Mouse (Mus musculus): ENCODE results near the gene Tbc1d22a. TPM values are rescaled to one million over a fixed set of nuclear protein-coding genes. Genes with fewer than 3 reads are reported as not detected.
"Not testable (repeated sequence)": the region's sequence is repeated elsewhere in the genome, so short reads cannot be mapped to it uniquely, and the experiment has no call there.

Tbc1d22a gene
- total RNA-seq, 2 experiments from 2014 or later, result 19.0 to 23.1 TPM

DNA sequence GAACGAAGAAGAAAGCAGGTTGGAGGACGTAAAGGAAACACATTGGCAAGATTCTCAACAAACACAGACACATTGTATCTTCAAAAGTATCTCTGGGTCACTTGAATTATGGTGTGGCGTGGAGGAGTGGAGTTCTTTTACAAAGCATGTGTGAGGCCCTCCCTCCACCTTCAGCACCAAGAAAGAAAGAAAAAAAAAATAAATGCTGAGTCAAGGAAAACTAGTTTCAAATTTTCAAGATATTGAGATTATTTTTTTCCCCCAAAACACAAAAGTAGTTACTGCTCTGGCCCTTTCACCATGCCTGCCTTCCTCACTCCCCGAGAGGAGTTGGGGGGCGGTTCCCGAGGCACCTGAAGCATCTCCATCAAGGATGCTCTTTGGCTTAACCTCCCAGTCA lies 35.7 kb upstream of the Tbc1d22a start:
- DNase-seq, result no peak
- intact Hi-C loops (cut with DNase I), result no loop called here

DNA sequence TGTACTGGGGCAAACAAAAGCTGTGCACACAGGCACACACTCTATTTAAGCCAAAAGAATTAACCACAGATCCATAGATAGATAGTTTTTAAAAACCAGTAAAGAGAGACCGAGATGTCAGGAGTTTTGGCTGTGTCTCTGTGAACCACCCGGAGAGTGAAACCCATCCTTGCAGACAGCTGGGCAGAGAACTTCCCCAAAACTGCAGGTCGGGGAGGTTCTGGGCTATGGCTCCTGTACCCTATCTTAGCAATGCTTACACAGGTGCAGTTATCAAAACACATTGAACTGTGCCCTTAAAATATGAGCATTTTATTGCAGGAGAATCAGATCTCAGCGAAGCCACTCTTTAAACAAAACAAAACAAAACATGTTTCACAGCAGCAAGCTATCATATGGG lies 33.8 kb upstream of the Tbc1d22a start:
- intact Hi-C loops (cut with DNase I), result no loop called here

DNA sequence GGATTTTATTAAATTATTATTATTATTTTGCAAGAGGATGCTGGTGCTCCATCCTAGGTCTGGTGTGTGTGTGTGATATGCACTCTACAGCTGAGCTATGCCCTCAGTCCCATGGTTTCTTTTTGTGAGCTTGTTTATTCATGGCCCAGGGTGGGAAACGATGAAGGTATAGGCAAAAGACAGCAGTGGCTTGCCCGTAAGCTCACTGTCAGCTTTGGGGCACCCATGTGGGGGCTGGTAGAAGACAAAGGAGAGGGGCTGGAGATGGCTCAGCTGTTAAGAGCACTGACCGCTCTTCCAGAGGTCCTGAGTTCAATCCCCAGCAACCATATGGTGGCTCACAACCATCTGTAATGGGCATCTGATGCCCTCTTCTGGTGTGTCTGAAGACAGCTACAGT lies 32.9 kb upstream of the Tbc1d22a start:
- intact Hi-C loops (cut with DNase I); DNase-seq: not testable (repeated sequence)

More for the DNA sequence above, 33.8 kb upstream of the Tbc1d22a start:
- DNase-seq, result no peak

DNA sequence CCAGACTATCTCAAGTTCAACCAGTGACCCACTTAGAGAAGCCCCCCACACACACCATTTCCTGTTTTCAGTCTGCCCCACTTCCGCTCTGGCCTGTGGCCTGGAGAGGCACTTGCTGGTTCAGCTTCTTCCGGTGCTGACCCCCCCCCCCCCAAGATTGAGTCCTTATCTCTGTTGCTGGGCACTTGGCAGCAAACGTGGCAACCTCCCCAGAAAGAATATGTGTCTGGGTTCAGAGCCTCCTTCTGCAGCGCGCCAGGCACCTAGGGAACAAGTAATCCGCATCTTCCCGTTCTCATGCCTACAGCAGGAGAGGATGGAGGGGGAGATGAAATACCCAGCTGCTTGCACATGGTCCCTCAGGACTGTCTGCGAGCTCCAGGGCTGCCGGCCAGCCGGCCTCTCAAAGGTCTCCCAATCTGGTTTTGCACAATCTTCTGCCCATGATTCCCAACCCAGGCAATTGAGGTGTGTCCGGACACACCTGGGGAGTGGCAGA lies 32.3 kb upstream of the Tbc1d22a start:
- intact Hi-C loops (cut with DNase I), result no loop called here
- peak in 1 of 2 experiments; percentile 73 for DNase-seq

DNA sequence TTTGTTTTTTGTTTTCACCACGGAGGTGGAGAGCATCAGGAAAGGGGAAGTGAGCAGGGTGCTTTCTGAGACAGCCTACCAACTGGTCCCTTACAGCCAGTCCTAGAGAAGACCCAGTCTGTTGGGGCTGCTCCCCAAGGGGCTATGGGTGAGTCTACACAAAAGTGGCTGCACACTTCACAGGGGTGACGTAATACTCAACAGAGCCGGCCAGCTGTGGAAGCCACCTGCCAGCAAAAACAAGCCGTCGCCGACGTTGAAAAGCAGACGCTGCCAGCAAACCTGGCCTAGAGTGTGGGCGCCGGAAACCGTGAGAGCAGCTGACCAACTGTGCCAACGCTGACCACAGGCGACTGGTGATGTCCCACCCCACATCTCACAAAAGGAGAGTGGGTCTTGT lies 31.6 kb upstream of the Tbc1d22a start:
- DNase-seq, result peak; percentile 85 to 86
- intact Hi-C loops (cut with DNase I), result no loop called here

DNA sequence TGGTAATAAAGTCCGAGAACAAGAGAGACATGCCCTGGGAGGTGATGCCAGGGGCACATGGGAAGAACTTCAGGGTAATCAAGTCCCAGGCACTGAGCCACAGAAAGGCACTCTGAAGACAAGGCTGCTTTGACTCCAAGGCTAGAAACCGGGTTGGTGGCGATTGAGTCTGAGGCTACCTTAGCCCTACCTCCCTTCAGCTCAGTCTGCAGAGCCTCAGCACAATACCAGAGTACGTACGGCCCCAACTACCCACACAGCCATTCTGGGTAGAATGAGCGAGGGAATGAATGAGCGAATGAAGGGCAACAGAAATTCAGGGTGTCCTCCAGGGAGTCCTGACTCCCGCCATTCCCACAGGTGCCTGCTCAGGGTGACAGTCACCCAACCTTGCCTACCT lies 30.8 kb upstream of the Tbc1d22a start:
- no peak for DNase-seq
- intact Hi-C loops (cut with DNase I), result no loop called here

DNA sequence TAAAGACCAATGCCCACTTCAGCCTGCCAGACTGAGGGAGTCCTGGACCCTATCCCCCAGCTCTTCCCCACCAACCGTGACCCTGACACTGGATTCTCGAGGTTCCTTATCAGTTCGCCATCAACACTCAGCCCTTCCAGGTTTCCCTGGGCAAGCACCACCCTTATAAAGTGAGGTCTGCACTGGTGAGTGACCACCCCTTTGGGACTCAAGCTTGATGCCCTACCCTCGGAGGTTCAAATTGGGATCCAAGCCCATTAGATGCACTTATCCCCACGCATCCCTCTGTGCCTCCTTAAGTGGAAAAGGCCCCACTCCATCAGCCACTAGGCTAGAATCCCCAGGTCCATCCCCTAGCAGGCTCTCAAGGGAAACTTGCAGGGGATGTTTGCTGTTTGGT lies 30.2 kb upstream of the Tbc1d22a start:
- no peak for DNase-seq
- intact Hi-C loops (cut with DNase I), result no loop called here

DNA sequence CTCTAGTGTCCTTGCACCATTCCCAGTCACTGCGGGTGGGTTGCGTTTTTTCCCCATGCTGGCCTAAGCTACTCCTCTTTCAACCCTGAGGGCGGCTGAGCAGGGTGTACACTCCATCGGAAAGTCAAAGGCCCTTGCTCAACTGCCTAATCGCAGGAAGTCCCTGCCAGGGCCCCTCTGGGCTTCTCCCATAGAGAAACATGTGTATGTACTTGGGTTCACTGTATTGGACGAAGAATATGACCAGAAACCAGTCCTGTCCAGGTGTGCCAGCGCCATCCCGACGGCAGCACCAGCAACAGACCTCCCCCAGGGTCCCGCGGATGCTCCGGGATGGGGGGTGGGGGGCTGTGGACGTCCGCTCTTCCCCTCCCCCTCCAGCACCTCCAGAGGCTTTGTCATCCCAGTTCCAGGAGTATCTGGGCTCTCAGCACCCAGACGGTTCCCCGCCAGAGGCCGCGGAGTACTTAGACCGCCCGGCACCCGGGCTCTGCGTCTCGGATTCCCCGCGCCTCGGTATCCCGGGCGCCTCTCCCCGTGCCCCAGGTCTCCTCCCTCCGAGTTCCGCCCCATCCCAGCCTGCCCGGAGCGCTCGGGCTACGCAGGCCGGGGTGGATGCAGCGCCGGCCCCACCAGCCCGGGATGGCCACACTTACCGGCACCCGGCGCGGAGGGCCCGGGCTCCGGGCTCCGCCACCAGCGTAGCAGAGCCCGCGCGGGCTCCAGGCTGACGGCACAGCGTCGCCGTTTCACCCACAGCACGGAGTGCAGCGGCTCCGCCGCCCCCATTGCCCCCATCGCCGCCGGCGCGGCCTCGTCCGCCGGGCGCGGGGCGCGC lies 29.2 kb upstream of the Tbc1d22a start:
- intact Hi-C loops (cut with DNase I), result no loop called here
- peak; percentile 74 to 75 for DNase-seq

DNA sequence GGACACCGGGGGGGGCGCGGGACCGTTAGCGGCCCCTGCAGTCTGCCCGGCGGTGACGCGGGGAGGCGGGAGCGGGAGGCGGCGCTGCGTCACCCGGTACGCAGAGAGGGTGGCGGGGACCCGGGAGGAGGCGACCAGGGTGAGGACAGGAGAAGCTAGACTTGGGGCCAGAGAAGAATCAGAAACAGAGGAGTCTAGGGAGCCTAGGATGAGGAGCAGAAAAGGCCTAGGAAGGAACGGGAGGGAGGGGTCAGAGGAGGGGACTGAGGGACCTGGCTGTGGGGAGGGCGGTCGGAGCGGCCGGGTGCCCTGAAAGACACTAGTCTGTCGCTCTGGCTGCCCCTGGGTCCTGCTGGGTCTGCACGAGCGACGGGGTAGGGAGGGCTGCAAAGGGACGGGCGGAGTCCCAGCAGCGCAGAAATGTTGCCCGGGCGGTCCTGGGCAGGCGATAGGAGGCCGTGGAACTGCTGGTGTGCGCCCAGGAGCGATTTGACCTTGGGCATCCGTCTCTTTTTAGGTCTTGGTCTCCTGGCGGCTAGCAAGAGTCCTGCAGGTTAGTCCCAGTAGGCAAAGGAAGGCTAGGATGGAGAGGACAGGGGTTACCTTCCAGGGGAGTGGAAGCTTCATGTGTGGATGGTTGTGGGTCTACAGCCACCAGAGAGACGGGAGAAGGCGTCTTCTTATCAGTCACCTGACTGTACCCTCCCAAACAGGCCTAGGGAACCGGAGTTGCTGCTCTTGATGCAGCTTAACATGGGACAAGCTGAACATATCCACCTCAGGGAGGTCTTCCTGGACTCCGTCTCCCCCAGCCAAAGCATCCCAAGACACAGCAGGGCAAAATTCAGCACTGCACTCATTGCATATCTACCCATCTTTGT lies 28.3 kb upstream of the Tbc1d22a start, which contains the start of gene Cerk:
Gene Cerk (minus strand): TSS at position 453 of the 881 bp plus-strand sequence.
- DNase-seq, result peak; percentile 84 to 90

DNA sequence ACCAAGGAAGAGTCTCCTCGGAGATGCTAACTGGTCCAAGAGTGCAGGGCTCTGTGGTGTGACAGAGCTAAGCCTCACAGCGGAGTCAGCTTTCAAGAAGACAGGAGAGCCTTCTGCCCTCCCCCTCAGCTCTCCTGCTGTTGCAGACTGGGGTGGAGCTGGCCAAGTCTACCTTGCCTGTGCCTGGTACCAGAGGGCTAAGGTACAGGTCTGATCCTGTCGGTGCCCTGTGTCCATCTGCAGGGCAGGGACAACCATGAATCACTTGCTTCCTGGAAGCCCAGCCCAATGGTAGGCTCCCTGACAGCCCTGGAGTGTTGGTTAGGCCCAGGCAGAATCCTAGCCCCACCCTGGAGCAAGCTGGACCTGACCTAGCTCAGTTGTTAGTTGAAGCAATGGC lies 27.6 kb upstream of the Tbc1d22a start:
- intact Hi-C loops (cut with DNase I), result loop anchor here (2.0 kb wide), 1 partner anchor 42 kb away; no protein-coding TSS in a partner anchor
- no peak for DNase-seq

More for the DNA sequence above, 28.3 kb upstream of the Tbc1d22a start, which contains the start of gene Cerk:
- intact Hi-C loops (cut with DNase I), result loop anchor here (2.0 kb wide), 1 partner anchor 43 kb away; no protein-coding TSS in a partner anchor

DNA sequence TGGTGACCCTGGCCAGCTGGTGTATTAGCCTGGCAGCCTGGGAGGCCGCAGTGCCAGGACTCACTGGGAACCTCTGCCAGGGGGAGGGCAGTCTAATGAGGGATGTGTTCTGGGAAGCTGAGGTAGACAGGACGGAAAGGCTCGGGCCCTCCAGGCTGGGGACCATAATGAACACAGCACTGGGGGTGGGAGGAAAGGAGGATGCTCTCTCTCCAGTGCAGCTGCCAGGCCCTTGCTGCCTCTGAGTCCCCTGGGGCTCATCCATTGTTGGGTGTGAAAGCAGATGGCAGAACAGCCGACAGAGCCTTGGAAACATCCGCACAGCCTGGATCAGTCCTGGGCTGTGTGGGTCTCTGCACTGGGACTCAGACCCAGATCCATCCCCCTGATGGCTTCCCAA lies 26.1 kb upstream of the Tbc1d22a start:
- DNase-seq, result peak in 1 of 2 experiments; percentile 58
- intact Hi-C loops (cut with DNase I), result loop anchor here (2.0 kb wide), 1 partner anchor 17 kb away; no protein-coding TSS in a partner anchor

DNA sequence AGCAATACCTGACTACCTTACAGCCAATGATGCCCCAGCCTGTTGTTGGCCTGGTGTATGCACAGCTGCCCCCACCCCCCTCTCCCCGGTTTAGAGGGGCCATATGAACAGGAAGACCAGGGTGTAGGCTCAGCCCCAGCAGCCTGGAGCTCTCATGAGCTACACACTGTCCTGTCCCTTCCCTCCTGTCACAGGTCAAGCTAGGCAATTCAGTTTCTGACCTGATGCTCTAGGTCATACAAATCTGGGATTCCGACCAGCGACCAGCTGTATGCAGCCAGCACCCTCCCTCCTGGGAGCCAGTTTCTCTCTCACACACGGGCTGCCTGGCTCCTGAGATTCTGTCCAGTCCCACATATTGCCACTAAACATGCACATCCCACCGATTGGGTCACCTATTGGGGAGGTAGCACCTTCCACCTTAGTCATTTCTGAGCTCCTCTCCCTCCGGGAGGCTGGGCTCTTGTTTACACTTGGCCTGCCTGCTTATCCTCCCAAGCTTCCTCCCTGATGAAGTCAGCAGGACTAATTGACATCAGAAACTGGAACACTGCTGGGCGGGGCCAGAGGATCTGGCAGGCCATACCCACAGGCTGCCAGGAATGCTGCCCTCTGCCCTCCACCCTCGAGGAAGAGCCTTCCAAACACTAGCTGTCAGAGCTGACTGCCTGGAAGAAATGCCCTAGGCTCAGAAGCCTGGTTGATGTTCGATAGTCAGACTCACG lies 25.4 kb upstream of the Tbc1d22a start:
- intact Hi-C loops (cut with DNase I), result loop anchor here (2.0 kb wide), 1 partner anchor 16 kb away; no protein-coding TSS in a partner anchor

DNA sequence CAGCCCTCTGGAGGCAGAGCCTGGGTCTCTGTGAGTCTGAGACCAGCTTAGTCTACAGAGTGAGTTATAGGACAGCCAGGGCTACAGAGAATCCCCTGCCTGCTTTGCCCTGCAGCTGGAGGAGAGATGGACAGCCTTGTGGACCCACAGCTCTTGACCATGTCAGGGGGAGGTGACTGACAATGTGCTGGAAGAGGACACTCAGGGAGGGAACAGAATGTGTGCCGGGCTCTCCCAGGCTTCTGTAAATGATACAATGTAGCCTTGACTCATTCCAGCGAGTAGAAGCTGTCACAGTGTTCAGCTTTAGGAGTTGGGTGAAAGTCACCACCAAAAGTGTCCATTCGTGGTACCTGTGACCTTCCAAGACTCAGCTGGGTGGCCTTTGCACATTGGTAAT lies 23.9 kb upstream of the Tbc1d22a start:
- intact Hi-C loops (cut with DNase I), result no loop called here
- DNase-seq, result no peak

More for the DNA sequence above, 25.4 kb upstream of the Tbc1d22a start:
- peak; percentile 88 to 92 for DNase-seq

DNA sequence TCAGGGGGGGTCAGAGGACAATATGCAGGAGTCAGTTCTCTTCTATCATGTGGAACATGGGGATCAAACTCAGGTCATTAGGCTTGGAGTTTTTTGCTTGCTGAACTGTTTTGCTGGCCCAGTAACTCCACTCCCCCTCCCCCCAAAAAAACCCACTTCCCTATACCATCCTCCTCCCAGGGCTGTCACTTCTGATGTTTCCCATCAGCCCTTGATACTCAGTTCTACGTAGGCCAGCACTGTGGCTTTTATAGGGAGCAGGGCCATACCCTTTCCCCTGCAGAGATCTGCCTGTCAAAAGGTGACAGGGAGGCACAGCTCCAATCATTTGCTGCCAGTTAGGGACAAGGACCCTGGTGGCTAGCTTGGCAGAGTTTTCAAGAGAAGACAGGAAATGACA lies 22.8 kb upstream of the Tbc1d22a start:
- intact Hi-C loops (cut with DNase I), result no loop called here
- DNase-seq, result no peak

DNA sequence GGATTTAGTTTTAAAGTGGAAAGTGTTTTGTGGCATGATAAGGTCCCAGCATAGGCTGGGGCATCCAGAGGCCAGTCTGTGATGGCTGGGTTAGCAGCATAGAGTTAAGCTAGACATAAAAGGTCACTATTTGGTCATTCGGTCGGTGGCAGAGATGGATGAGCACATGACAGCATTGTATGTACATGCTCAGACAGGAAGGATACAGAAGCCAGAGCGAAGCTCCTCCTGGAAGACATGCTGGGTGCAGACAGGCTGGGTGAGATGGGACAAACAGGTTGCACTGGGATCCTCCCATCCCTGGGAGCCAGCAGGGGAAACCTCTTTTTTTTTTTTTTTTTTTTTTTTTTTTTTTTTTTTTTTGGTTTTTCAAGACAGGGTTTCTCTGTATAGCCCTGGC lies 22.3 kb upstream of the Tbc1d22a start:
- no peak for DNase-seq
- intact Hi-C loops (cut with DNase I), result no loop called here

DNA sequence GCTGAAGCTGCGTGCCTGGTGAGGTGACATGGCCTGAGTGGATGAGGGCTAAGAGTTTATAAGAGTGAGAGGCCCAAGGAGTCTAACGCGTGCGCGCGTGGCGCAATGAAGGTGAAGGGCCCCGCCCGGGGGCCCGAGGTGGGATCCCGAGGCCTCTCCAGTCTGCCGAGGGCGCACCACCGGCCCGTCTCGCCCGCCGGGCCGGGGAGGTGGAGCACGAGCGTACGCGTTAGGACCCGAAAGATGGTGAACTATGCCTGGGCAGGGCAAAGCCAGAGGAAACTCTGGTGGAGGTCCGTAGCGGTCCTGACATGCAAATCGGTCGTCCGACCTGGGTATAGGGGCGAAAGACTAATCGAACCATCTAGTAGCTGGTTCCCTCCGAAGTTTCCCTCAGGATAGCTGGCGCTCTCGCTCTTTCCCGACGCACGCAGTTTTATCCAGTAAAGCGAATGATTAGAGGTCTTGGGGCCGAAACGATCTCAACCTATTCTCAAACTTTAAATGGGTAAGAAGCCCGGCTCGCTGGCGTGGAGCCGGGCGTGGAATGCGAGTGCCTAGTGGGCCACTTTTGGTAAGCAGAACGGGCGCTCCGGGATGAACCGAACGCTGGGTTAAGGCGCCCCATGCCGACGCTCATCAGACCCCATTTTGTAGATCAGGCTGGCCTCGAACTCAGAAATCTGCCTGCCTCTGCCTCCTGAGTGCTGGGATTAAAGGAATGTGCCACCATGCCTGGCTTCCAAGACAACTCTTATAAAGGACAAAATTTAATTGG lies 19.4 kb upstream of the Tbc1d22a start:
- DNase-seq; intact Hi-C loops (cut with DNase I): not testable (repeated sequence)

DNA sequence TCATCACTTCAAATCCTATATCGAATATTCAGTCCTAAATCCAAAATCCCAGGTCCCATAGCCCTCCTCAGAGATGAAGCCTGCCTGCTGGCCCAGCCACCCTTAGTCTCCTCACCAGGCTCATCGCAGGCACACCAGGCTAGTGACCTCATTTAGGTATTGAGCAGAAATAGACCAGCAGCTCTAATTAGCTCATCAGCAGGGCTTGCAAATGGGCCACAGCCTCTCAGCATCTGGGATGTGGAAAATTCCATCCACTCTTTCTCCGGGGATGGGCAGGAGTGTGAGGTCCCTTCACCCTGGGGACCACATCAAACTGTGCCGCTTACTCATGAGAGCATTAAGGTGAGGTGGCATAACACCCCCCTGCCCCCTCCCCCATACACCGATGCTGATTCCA lies 15.2 kb upstream of the Tbc1d22a start:
- no peak for DNase-seq
- intact Hi-C loops (cut with DNase I), result no loop called here

DNA sequence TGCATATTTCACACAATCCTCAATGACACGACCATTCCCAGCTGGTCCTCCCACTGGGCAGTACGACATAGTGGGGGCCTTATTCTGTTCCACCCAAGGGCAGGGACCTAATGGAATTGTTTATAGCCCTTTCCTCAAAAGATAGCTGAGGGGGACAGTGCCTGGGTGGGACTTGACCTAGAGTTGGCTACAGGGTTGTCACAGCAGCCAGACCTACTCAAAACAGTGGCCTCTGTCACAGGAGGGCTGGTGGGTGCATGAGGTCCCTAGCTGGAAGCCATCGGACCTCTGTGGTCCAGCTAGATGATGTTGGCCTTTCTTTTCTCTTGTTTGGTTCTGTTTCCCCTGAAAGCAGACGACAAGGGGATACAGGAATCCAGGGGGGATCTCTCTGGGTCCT lies 14.8 kb upstream of the Tbc1d22a start:
- no peak for DNase-seq
- intact Hi-C loops (cut with DNase I), result no loop called here

DNA sequence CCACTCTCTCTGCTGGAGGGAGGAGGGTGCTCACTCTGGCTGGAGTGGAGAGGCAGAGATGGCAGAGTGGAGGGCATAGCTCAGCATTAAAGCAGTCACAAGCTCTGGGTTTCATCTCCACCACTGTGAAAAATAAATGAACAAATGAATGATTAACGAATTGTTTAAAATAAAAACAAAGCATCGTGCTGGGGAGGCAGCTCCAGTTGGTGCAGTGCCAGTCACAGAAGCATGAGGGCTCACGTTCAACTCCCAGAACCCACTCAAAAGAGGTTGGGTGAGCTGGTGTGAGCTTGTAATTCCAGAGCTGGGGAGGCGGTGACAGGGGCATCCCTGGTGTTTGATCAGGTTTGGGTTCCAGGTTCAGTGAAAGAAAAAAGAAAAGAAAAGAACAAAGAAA lies 14.1 kb upstream of the Tbc1d22a start:
- intact Hi-C loops (cut with DNase I), result no loop called here
- no peak for DNase-seq

DNA sequence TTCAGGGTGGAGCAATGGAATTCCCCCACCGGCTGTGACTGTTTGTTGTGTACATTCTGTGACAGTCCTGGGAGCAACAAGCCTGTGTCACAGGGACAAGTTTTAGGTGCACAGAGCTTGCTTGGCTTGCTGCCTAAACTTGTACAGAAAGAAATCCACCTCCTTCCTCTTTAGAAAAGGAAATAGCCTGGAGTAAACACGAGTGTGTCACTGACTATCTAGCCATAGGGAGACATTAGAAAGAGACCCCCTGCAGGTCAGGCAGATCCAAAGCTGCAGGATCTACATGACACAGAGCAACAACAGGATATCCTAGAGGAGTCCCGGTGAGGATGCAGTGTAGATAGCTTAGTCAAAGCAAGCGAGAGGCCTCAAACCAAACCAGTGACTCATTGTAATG lies 13.2 kb upstream of the Tbc1d22a start:
- peak in 1 of 2 experiments; percentile 47 for DNase-seq
- intact Hi-C loops (cut with DNase I), result no loop called here

Measured in heart, postnatal 10 days (tissue).